Mouse (Mus musculus) embryonic facial prominence, embryonic 11.5 days (tissue): ENCODE data around the gene Klhl26. TPM values are rescaled to one million over a fixed set of nuclear protein-coding genes. Genes with fewer than 3 reads are reported as not detected.

Source experiments
- ATAC-seq: fragments of 200-750 bp; cut with Nextera tagmentation; replicated peaks from 2 replicates; pipeline ENCODE4 v1.8.0; 2017; ENCODE audit warnings: low read depth; ENCODE audit not compliant: insufficient number of reproducible peaks, low FRiP score, low TSS enrichment
- DNase-seq: peaks from one replicate; pipeline ENCODE4 v3.0.0-alpha.2; 2015; ENCODE audit warnings: low spot score
- H3K27ac ChIP-seq: fragments of 300-500 bp; sonication (generic); replicated peaks from 2 replicates; pipeline ENCODE4 v1.5.1; 2014; ENCODE audit warnings: mild to moderate bottlenecking, low read depth, low read length, control low read depth
- H3K27me3 ChIP-seq: fragments of 300-500 bp; sonication (generic); 2 replicates; pipeline ENCODE4 v1.6.1; 2014; ENCODE audit warnings: mild to moderate bottlenecking, low read length, moderate library complexity, mixed read lengths; ENCODE audit not compliant: control insufficient read depth, insufficient read depth
- H3K36me3 ChIP-seq: fragments of 300-500 bp; sonication (generic); replicated peaks from 2 replicates; pipeline ENCODE4 v1.6.1; 2014; ENCODE audit warnings: low read depth, mild to moderate bottlenecking, low read length, moderate library complexity, mixed read lengths; ENCODE audit not compliant: control insufficient read depth, insufficient read depth
- H3K4me1 ChIP-seq: fragments of 300-500 bp; sonication (generic); 2 replicates; pipeline ENCODE4 v1.6.1; 2014; ENCODE audit warnings: low read length, mixed read lengths; ENCODE audit not compliant: control insufficient read depth, insufficient read depth
- H3K4me2 ChIP-seq: fragments of 300-500 bp; sonication (generic); 2 replicates; pipeline ENCODE4 v1.6.1; 2014; ENCODE audit warnings: low read depth, mild to moderate bottlenecking, control low read depth, low read length, moderate library complexity
- H3K4me3 ChIP-seq: fragments of 300-500 bp; sonication (generic); 2 replicates; pipeline ENCODE4 v1.5.1; 2014; ENCODE audit warnings: low read depth, low read length, control low read depth
- H3K9ac ChIP-seq: fragments of 300-500 bp; sonication (generic); replicated peaks from 2 replicates; pipeline ENCODE4 v1.6.1; 2014; ENCODE audit warnings: mild to moderate bottlenecking, control low read depth, low read length
- H3K9me3 ChIP-seq: fragments of 300-500 bp; sonication (generic); replicated peaks from 2 replicates; pipeline ENCODE4 v1.6.1; 2016; ENCODE audit warnings: mild to moderate bottlenecking, low read length, inconsistent platforms, mixed read lengths; ENCODE audit not compliant: control insufficient read depth
- WGBS: fragments of 180-500 bp; shearing (Covaris S2); extraction: QIAGEN DNeasy Blood & Tissue Kit; methylation state at CpG from one replicate; pipeline ENCODE4 v1.1.7; 2014; 5-methylcytosine and 5-hydroxymethylcytosine counted together
- polyA plus RNA-seq: library from polyadenylated mRNA; unstranded; fragments of >200 nt; fragmentation: Nextera tagmentation; extraction: Ambion mirVana; gene quantifications from 2 replicates; pipeline ENCODE4 v1.2.1, GENCODE M21; 2014

Klhl26 gene
- polyA plus RNA-seq, 1 experiment from 2014 or later, result 17.9 TPM

- ATAC-seq (no peak), DNase-seq (no peak)
- no peaks in the 10 kb centered on the region for H3K27me3 ChIP-seq
- no peak overlapping the region for H3K4me3 ChIP-seq
- WGBS, result 88% methylated on average over 4 of the region's 4 CpGs
- H3K4me1 ChIP-seq, result no peaks in the 10 kb centered on the region
- H3K9ac ChIP-seq, result no peak overlapping the region
- no peak overlapping the region for H3K27ac ChIP-seq
- no peak overlapping the region for H3K4me2 ChIP-seq
- H3K36me3 ChIP-seq, result no peaks in the 10 kb centered on the region
- no peaks in the 10 kb centered on the region for H3K9me3 ChIP-seq
These were observed 10.5 kb downstream of the Klhl26 start for GRCm38 (mm10) chr8:70466305-70466704.

GRCm38 (mm10) chr8:70465701-70466100 is 11.1 kb downstream of the Klhl26 start:
- no peaks in the 10 kb centered on the region for H3K27me3 ChIP-seq
- no peak for ATAC-seq
- H3K9ac ChIP-seq, result no peak overlapping the region
- H3K4me3 ChIP-seq, result no peak overlapping the region
- WGBS, result 89% methylated on average over 4 of the region's 4 CpGs
- no peaks in the 10 kb centered on the region for H3K36me3 ChIP-seq
- no peaks in the 10 kb centered on the region for H3K9me3 ChIP-seq
- no peaks in the 10 kb centered on the region for H3K4me1 ChIP-seq
- H3K4me2 ChIP-seq, result no peak overlapping the region
- no peak for DNase-seq
- H3K27ac ChIP-seq, result no peak overlapping the region

- Histone ChIP-seq H3K27me3 (no peaks in the 10 kb centered on the region), H3K4me3 (no peak overlapping the region), H3K9ac (no peak overlapping the region), H3K4me1 (no peaks in the 10 kb centered on the region), H3K27ac (no peak overlapping the region), H3K9me3 (no peaks in the 10 kb centered on the region), H3K36me3 (no peaks in the 10 kb centered on the region), H3K4me2 (no peak overlapping the region)
- ATAC-seq, result no peak
- no peak for DNase-seq
- WGBS, result 80% methylated on average over 6 of the region's 6 CpGs
These were observed 12.6 kb downstream of the Klhl26 start for GRCm38 (mm10) chr8:70464162-70464561.

GRCm38 (mm10) chr8:70463306-70463705 is 13.5 kb downstream of the Klhl26 start:
- ATAC-seq, result no peak
- Histone ChIP-seq H3K4me2 (no peak overlapping the region), H3K9ac (no peak overlapping the region), H3K4me3 (no peak overlapping the region), H3K27me3 (no peaks in the 10 kb centered on the region), H3K9me3 (no peaks in the 10 kb centered on the region), H3K27ac (no peak overlapping the region), H3K4me1 (no peaks in the 10 kb centered on the region), H3K36me3 (no peaks in the 10 kb centered on the region)
- 89% methylated on average over 4 of the region's 4 CpGs for WGBS
- no peak for DNase-seq

GRCm38 (mm10) chr8:70462516-70462813 is 14.3 kb downstream of the Klhl26 start:
- Histone ChIP-seq H3K36me3 (no peaks in the 10 kb centered on the region), H3K4me3 (no peak overlapping the region), H3K4me2 (no peak overlapping the region), H3K9me3 (no peaks in the 10 kb centered on the region), H3K4me1 (no peaks in the 10 kb centered on the region), H3K27ac (no peak overlapping the region), H3K27me3 (no peaks in the 10 kb centered on the region), H3K9ac (no peak overlapping the region)
- WGBS, result 92% methylated on average over 8 of the region's 8 CpGs
- ATAC-seq (no peak), DNase-seq (no peak)

GRCm38 (mm10) chr8:70461765-70462515 is 14.8 kb downstream of the Klhl26 start:
- no peaks in the 10 kb centered on the region for H3K4me1 ChIP-seq
- H3K4me3 ChIP-seq, result no peak overlapping the region
- H3K27me3 ChIP-seq, result no peaks in the 10 kb centered on the region
- H3K9me3 ChIP-seq, result no peaks in the 10 kb centered on the region
- no peak overlapping the region for H3K9ac ChIP-seq
- H3K36me3 ChIP-seq, result no peaks in the 10 kb centered on the region
- 90% methylated on average over 16 of the region's 16 CpGs for WGBS
- no peak overlapping the region for H3K4me2 ChIP-seq
- DNase-seq (no peak), ATAC-seq (no peak)
- no peak overlapping the region for H3K27ac ChIP-seq

GRCm38 (mm10) chr8:70460606-70461005 is 16.2 kb downstream of the Klhl26 start:
- Histone ChIP-seq H3K9ac (no peak overlapping the region), H3K27ac (no peak overlapping the region), H3K4me3 (no peak overlapping the region), H3K9me3 (no peaks in the 10 kb centered on the region), H3K27me3 (no peaks in the 10 kb centered on the region), H3K4me2 (no peak overlapping the region), H3K36me3 (no peaks in the 10 kb centered on the region), H3K4me1 (no peaks in the 10 kb centered on the region)
- WGBS, result 84% methylated on average over 9 of the region's 9 CpGs
- DNase-seq (no peak), ATAC-seq (no peak)

GRCm38 (mm10) chr8:70460199-70460598 is 16.6 kb downstream of the Klhl26 start:
- no peak for DNase-seq
- WGBS, result 92% methylated on average over 5 of the region's 5 CpGs

More at GRCm38 (mm10) chr8:70460199-70460598, 16.6 kb downstream of the Klhl26 start:
- Histone ChIP-seq H3K9ac (no peak overlapping the region), H3K9me3 (no peaks in the 10 kb centered on the region), H3K4me2 (no peak overlapping the region), H3K4me3 (no peak overlapping the region), H3K27me3 (no peaks in the 10 kb centered on the region), H3K36me3 (no peaks in the 10 kb centered on the region), H3K27ac (no peak overlapping the region), H3K4me1 (no peaks in the 10 kb centered on the region)
- no peak for ATAC-seq
